Mouse (Mus musculus) liver, embryonic 13.5 days (tissue): ENCODE results near the gene Slc12a8. TPM values are rescaled to one million over a fixed set of nuclear protein-coding genes. Genes with fewer than 3 reads are reported as not detected.

Source experiments
- ATAC-seq: fragments of 200-750 bp; cut with Nextera tagmentation; 2 replicates; pipeline ENCODE4 v1.8.0; 2017; ENCODE audit warnings: low read depth, mild to moderate bottlenecking, moderate number of reproducible peaks, moderate library complexity
- DNase-seq: peaks from one replicate; pipeline ENCODE4 v3.0.0; 2022
- H3K27ac ChIP-seq: fragments of 300-500 bp; sonication (generic); 2 replicates; pipeline ENCODE4 v1.5.1; 2015; ENCODE audit warnings: moderate library complexity, mild to moderate bottlenecking, inconsistent platforms
- H3K27me3 ChIP-seq: fragments of 300-500 bp; sonication (generic); 2 replicates; pipeline ENCODE4 v1.6.1; 2015; ENCODE audit warnings: mild to moderate bottlenecking, inconsistent platforms
- H3K36me3 ChIP-seq: fragments of 300-500 bp; sonication (generic); 2 replicates; pipeline ENCODE4 v1.6.1; 2015; ENCODE audit warnings: mild to moderate bottlenecking, inconsistent platforms
- H3K4me1 ChIP-seq: fragments of 300-500 bp; sonication (generic); replicated peaks from 2 replicates; pipeline ENCODE4 v1.6.1; 2015; ENCODE audit warnings: inconsistent platforms
- H3K4me2 ChIP-seq: fragments of 300-500 bp; sonication (generic); 2 replicates; pipeline ENCODE4 v1.6.1; 2015; ENCODE audit warnings: inconsistent platforms, mild to moderate bottlenecking, moderate library complexity
- H3K4me3 ChIP-seq: fragments of 300-500 bp; sonication (generic); replicated peaks from 2 replicates; pipeline ENCODE4 v1.5.1; 2015; ENCODE audit warnings: mild to moderate bottlenecking, inconsistent platforms
- H3K9ac ChIP-seq: fragments of 300-500 bp; sonication (generic); 2 replicates; pipeline ENCODE4 v1.6.1; 2015; ENCODE audit warnings: mild to moderate bottlenecking, inconsistent platforms
- H3K9me3 ChIP-seq: fragments of 300-500 bp; sonication (generic); replicated peaks from 2 replicates; pipeline ENCODE4 v1.6.1; 2016; ENCODE audit warnings: inconsistent platforms
- whole genome bisulfite sequencing: fragments of 180-500 bp; shearing (Covaris S2); methylation state at CpG from one replicate; pipeline ENCODE4 v1.1.7; 2015; ENCODE audit not compliant: insufficient replicate concordance; 5-methylcytosine and 5-hydroxymethylcytosine counted together
- polyA plus RNA-seq: library from polyadenylated mRNA; unstranded; fragments of >200 nt; fragmentation: Nextera tagmentation; extraction: Ambion mirVana; gene quantifications from 2 replicates; pipeline ENCODE4 v1.2.1, GENCODE M21; 2015

Gene Slc12a8
- polyA plus RNA-seq, 1 experiment from 2014 or later, result 0.06 TPM

GRCm38 (mm10) chr16:33680271-33680670 is 163.1 kb downstream of the Slc12a8 start:
- no peak overlapping the region for H3K9ac ChIP-seq
- peaks cover 18% of the 10 kb centered on the region for H3K4me1 ChIP-seq
- H3K4me2 ChIP-seq, result no peak overlapping the region
- no peaks in the 10 kb centered on the region for H3K36me3 ChIP-seq
- no peaks in the 10 kb centered on the region for H3K27me3 ChIP-seq
- no peak overlapping the region for H3K4me3 ChIP-seq
- H3K27ac ChIP-seq, result no peak overlapping the region
- ATAC-seq (no peak), DNase-seq (no peak)
- H3K9me3 ChIP-seq, result no peaks in the 10 kb centered on the region
- WGBS, result 61% methylated on average over 7 of the region's 7 CpGs

- Histone ChIP-seq H3K9ac (no peak overlapping the region), H3K27ac (no peak overlapping the region), H3K4me2 (no peak overlapping the region), H3K4me1 (peaks cover 23% of the 10 kb centered on the region), H3K9me3 (no peaks in the 10 kb centered on the region), H3K4me3 (no peak overlapping the region), H3K27me3 (no peaks in the 10 kb centered on the region), H3K36me3 (no peaks in the 10 kb centered on the region)
- ATAC-seq (no peak), DNase-seq (no peak)
- 41% methylated on average over 10 of the region's 10 CpGs for WGBS
Observed at GRCm38 (mm10) chr16:33680816-33681215, 163.7 kb downstream of the Slc12a8 start.

GRCm38 (mm10) chr16:33681661-33682060 is 164.5 kb downstream of the Slc12a8 start:
- H3K4me1 ChIP-seq, result peaks cover 31% of the 10 kb centered on the region
- no peaks in the 10 kb centered on the region for H3K9me3 ChIP-seq
- no peak overlapping the region for H3K27ac ChIP-seq
- no peaks in the 10 kb centered on the region for H3K36me3 ChIP-seq
- no peak overlapping the region for H3K4me2 ChIP-seq
- no peak for ATAC-seq
- no peak overlapping the region for H3K4me3 ChIP-seq
- DNase-seq, result no peak
- no peak overlapping the region for H3K9ac ChIP-seq
- no peaks in the 10 kb centered on the region for H3K27me3 ChIP-seq

GRCm38 (mm10) chr16:33682651-33683050 is 165.5 kb downstream of the Slc12a8 start:
- Histone ChIP-seq H3K27ac (no peak overlapping the region), H3K9me3 (no peaks in the 10 kb centered on the region), H3K4me2 (no peak overlapping the region), H3K4me1 (peaks cover 41% of the 10 kb centered on the region), H3K4me3 (no peak overlapping the region), H3K27me3 (no peaks in the 10 kb centered on the region), H3K9ac (no peak overlapping the region), H3K36me3 (no peaks in the 10 kb centered on the region)
- DNase-seq (no peak), ATAC-seq (no peak)
- WGBS, result 70% methylated on average over 3 of the region's 3 CpGs

- H3K9ac ChIP-seq, result peak overlapping the region; percentile 92
- no peaks in the 10 kb centered on the region for H3K27me3 ChIP-seq
- peaks cover 49% of the 10 kb centered on the region for H3K4me1 ChIP-seq
- H3K9me3 ChIP-seq, result no peaks in the 10 kb centered on the region
- H3K4me3 ChIP-seq, result peak overlapping the region; percentile 79
- peak overlapping the region; percentile 98 for H3K4me2 ChIP-seq
- 55% methylated on average over 13 of the region's 13 CpGs for WGBS
- ATAC-seq (peak; percentile 7; the same call in 1 of the 2 replicates), DNase-seq (no peak)
- no peak overlapping the region for H3K27ac ChIP-seq
- 0 out of 2 replicates have a peak, but pooled peaks cover under 1% of the 10 kb centered on the region for H3K36me3 ChIP-seq
Observed at GRCm38 (mm10) chr16:33683206-33684161, 166.4 kb downstream of the Slc12a8 start.

- under 1% methylated on average over 54 of the region's 57 CpGs for WGBS
- H3K27me3 ChIP-seq, result no peaks in the 10 kb centered on the region
- H3K4me3 ChIP-seq, result peak within 1 kb of the TSS; percentile 79
- ATAC-seq (peak; percentile 88), DNase-seq (peak; percentile 67)
- H3K36me3 ChIP-seq, result 0 out of 2 replicates have a peak, but pooled peaks cover 3% of the 10 kb centered on the region
- peaks cover 50% of the 10 kb centered on the region for H3K4me1 ChIP-seq
- peak within 1 kb of the TSS; percentile 92 for H3K9ac ChIP-seq
- no peaks in the 10 kb centered on the region for H3K9me3 ChIP-seq
- H3K27ac ChIP-seq, result peak within 1 kb of the TSS; percentile 70
- H3K4me2 ChIP-seq, result peak within 1 kb of the TSS; percentile 98
Observed at GRCm38 (mm10) chr16:33684162-33684702, 167.1 kb downstream of the Slc12a8 start, which contains the start of gene Heg1. Gene Heg1 (plus strand): TSS chr16:33684370.

- 2% methylated on average over 46 of the region's 46 CpGs for WGBS
Observed at GRCm38 (mm10) chr16:33684703-33685701, 167.9 kb downstream of the Slc12a8 start.

GRCm38 (mm10) chr16:33686056-33686455 is 168.9 kb downstream of the Slc12a8 start:
- H3K9ac ChIP-seq, result peak overlapping the region; percentile 92

More at GRCm38 (mm10) chr16:33684703-33685701, 167.9 kb downstream of the Slc12a8 start:
- H3K27me3 ChIP-seq, result no peaks in the 10 kb centered on the region
- peak overlapping the region; percentile 92 for H3K9ac ChIP-seq
- H3K4me2 ChIP-seq, result peak overlapping the region; percentile 98
- DNase-seq, result no peak
- H3K36me3 ChIP-seq, result 0 out of 2 replicates have a peak, but pooled peaks cover 3% of the 10 kb centered on the region
- no peaks in the 10 kb centered on the region for H3K9me3 ChIP-seq
- peaks cover 52% of the 10 kb centered on the region for H3K4me1 ChIP-seq
- peak overlapping the region; percentile 70 for H3K27ac ChIP-seq
- peak; percentile 39 for ATAC-seq
- H3K4me3 ChIP-seq, result peak overlapping the region; percentile 79

GRCm38 (mm10) chr16:33687724-33688123 is 170.6 kb downstream of the Slc12a8 start:
- no peak overlapping the region for H3K4me3 ChIP-seq
- H3K4me2 ChIP-seq, result peak overlapping the region; percentile 98
- H3K27ac ChIP-seq, result no peak overlapping the region; the same call in 1 of the 2 replicates

More at GRCm38 (mm10) chr16:33686056-33686455, 168.9 kb downstream of the Slc12a8 start:
- H3K4me1 ChIP-seq, result peaks cover 62% of the 10 kb centered on the region
- H3K4me3 ChIP-seq, result peak overlapping the region; percentile 79
- peak overlapping the region; percentile 98 for H3K4me2 ChIP-seq
- ATAC-seq (no peak), DNase-seq (no peak)
- no peak overlapping the region for H3K27ac ChIP-seq
- WGBS, result 72% methylated on average over 1 of the region's 1 CpGs
- no peaks in the 10 kb centered on the region for H3K9me3 ChIP-seq
- H3K36me3 ChIP-seq, result 0 out of 2 replicates have a peak, but pooled peaks cover 3% of the 10 kb centered on the region
- no peaks in the 10 kb centered on the region for H3K27me3 ChIP-seq

GRCm38 (mm10) chr16:33690975-33691747 is 174.0 kb downstream of the Slc12a8 start:
- Histone ChIP-seq H3K4me1 (peaks cover 60% of the 10 kb centered on the region), H3K4me3 (no peak overlapping the region), H3K36me3 (0 out of 2 replicates have a peak, but pooled peaks cover 5% of the 10 kb centered on the region), H3K27me3 (no peaks in the 10 kb centered on the region), H3K4me2 (no peak overlapping the region), H3K27ac (no peak overlapping the region), H3K9me3 (no peaks in the 10 kb centered on the region), H3K9ac (no peak overlapping the region)
- DNase-seq, result no peak
- 55% methylated on average over 6 of the region's 6 CpGs for WGBS
- ATAC-seq, result no peak

More at GRCm38 (mm10) chr16:33687724-33688123, 170.6 kb downstream of the Slc12a8 start:
- 0 out of 2 replicates have a peak, but pooled peaks cover 3% of the 10 kb centered on the region for H3K36me3 ChIP-seq
- no peaks in the 10 kb centered on the region for H3K27me3 ChIP-seq
- ATAC-seq, result no peak
- DNase-seq, result no peak
- 65% methylated on average over 3 of the region's 3 CpGs for WGBS
- H3K9me3 ChIP-seq, result no peaks in the 10 kb centered on the region
- H3K4me1 ChIP-seq, result peaks cover 76% of the 10 kb centered on the region
- no peak overlapping the region for H3K9ac ChIP-seq
